Mouse (Mus musculus) spleen, postnatal 14 days (tissue): ENCODE results near the gene Thoc3.
"Not testable (repeated sequence)": the region's sequence is repeated elsewhere in the genome, so short reads cannot be mapped to it uniquely, and the experiment has no call there.

Experiments used
- DNase-seq, 2 experiments: peaks; one replicate each; pipeline ENCODE4 v3.0.0; 2021 to 2022; ENCODE audit warnings: low spot score in 2 of 2

Thoc3 gene

DNA sequence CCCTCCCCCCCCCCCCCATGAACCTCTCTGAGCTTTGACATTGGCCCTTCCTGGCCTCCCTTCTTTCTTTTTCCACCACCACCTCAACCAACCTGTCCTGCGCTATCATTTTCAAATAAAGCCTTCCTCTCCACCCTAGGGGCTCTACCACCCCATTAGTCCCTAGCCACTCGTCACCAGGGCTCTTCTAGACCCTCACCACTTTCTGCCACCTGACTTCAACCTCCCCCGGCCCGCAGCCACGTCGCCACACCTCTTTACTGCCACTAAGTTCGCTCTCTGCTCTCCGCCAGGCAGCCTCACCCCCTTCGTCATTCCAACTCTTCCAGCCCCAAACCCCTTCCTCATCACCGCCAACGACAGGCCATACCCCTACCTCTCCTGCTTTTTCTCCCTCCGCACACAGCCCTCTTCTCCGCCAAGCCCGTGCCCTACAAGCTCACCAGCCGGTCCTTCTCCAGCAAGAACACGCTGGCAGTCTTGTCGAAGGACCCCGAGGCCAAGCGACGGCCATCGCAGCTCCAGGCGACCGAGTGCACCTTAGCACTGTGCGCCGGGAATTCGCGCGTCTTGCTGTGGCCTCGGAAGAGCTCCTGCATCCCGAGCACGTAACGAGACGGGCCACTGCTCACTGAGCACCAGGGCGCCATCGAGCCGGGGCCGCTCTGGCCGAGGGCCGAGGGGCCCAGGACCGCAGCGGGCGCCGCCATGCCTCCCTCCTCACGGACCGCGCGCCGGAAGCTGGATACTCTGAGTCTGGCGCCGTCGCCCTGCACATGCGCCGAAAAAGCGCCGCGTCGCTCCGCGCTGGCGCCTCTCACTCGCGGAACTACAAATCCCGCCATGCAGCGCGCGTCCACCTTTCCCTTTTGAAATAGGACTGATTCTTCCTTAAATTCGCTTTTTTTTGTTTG lies at the start of gene Thoc3:
Thoc3 (minus strand) TSS at position 752 of the 914 bp plus-strand sequence.
- peak; percentile 76 to 83 for DNase-seq

DNA sequence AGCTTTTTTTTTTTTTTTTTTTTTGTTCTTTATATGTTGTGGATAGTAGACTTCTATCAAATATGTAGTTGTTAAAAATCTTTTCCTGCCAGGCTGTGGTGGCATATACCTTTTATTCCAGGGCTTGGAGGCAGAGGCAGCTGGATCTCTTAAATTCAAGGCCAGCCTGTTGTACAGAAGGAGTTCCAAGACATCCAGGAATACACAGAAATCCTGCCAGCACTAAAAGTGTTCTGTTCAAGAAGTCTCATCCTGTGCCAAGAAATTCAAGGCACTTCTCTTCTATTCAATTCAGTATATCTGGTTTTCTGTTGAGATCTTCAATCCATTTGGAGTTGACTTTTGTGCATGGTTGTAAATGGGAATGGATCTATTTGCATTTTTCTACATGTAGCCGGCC lies 37.3 kb upstream of the Thoc3 start:
- DNase-seq = no peak

DNA sequence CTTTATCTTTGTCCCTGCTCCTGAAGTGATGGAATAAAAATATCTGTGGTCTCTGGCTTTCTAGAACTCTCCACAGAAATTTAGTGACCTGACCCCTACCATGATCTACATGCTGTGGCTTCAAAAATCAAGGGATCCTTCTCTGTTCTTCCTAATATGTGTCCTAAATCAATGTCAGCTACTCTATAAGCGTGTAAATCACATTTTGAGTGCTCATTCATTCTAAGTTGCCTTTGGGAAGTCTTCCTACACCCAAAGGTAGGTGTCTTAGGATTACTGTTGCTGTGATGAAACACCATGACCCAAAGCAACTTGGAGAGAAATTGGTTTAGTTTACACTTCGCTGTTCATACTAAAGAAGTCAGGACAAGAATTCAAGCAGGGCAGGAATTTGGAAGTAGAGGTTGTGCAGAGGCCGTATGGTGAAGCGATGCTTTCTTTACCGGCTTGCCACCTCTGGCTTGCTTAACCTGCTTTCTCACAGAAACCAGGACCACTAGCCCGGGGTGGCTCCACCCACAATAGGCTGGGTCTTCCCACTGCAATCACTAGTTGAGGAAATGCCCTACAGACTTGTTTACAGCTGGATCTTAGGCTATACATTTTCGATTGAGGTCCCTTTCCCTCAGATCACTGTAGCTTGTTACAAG lies 36.1 kb upstream of the Thoc3 start:
- DNase-seq = no peak

DNA sequence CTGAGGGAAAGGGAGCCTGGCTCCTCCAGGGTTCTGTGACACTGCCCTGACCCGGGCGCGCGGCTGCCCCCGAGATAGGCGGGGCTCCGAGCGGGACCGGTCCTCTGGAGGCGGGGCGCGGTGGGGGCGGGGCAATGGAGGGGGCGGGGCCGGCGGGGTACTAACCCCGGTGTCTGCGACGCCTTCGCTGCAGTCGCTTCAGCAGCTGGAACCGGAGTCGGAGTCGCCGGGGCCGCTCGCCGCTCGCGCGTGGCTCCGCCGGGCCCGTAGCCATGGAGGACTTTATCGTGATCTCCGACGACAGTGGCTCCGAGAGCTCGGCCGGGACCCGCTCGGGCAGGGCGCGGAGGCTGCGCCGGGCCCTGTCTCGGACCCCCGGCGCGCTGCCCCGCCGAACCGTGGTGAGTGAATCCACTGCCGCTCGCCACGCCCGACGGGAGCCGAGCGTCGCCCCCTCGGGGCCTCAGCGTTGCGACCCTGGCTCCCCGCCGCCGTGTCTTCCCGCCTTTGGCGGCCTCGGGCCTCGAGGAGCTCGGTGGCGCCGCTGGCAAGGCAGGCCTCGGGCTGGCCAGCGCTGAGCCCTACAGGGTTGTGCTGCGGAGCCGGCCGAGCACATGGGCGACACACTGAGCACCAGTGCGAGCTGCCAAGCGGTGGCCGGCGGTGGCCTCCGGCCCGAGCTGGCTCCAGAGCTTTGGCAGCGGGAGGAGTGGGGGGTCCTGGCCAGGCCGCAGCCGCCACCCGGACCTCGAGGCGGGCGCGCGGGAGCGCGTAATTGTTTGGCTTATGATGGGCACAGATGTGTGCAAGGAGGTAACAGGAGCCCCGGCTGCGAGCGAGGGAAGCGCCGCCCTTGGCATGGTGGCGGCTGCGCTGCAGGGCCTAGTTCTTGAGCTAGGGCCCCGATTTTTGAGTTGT lies 35.2 kb upstream of the Thoc3 start, which contains the start of gene Simc1:
Simc1 (plus strand) TSS at position 176 of the 918 bp plus-strand sequence.
- DNase-seq = peak; percentile 49 to 65

DNA sequence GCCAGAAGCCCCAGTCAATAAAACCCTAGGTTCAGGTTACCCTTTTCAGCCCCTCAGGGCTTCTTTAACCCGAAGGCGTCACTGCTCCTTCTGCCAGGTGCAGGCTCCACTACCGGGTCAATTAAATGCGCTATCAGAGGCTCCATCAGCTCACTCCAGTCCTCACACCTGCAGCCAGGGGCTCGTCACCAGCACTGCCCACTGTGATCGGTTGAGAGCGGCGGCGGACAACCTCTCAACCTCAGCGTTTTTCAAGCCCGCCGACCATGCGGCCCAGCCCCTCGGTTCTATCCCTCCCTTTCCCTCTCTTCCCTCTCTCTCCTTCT lies 34.6 kb upstream of the Thoc3 start:
- no peak for DNase-seq

DNA sequence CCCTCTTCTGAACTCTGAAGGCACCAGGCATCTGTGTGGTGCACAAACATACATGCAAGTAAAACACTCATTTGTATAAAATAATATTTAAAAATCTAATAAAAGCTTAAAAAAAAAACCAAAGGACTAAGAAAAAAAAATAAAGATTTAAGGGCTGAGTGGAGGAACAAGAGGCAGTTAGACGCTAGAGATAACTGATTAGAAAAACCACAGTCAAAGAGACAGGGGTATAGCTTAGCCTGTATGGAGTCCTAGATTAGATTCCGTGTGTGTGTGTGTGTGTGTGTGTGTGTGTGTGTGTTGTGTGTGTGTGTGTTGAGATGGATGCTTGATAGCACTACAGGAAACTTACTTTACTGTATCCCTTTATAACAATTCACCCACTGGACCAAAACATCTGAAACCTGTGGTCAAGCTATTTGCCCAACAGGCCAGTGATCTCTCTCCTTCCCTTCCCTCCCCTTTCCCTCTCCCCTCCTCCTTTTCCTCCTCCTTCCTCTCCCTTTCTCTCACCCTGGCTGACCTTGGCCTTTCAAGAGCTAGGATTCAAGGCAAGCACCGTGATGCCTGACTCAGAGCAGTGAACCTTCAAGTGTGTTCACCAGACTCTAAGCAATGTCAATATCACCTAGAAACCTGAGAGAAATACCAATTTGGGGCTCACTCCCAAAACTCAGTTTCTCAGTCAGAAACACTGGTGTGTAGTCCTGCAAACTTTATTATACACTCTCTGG lies 33.5 kb upstream of the Thoc3 start:
- DNase-seq = no peak

DNA sequence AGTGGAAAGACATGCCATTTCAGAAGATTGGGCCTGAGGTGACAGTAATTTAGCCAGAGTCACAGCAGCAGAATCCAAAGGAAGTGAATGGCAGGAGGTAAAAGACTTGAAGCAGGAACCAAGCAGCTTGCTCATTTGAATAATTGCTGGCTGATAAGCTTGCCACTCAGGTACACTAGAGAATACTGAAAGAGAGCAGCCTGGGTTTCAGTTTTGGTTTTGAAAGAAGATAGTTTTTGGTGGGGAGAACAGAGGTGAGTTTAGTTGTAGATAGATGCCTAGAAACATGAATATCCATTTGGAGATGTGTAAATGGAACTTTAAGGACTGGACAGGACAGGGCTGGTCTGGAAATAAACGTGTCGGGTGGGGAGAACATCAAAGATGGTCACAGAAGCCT lies 32.7 kb upstream of the Thoc3 start:
- DNase-seq = no peak

DNA sequence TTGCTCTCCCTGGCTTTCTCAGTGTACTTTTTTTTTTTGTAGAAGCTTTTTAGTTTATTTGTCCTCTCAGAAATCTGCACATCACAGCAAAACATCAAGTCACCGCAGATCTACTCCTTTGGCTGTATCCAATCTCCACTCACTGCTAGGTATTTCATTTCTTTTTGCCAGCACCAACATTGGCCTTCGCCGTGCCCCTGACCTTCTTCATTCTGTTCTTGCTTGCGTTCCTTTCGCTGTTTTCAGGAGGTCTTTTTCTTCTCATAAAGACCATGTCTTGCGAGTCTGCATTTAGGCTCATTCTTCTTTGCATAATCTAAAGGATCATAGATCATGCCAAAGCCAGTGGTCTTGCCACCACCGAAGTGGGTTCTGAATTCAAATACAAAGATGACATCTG lies 30.9 kb upstream of the Thoc3 start:
- DNase-seq = not testable (repeated sequence)

DNA sequence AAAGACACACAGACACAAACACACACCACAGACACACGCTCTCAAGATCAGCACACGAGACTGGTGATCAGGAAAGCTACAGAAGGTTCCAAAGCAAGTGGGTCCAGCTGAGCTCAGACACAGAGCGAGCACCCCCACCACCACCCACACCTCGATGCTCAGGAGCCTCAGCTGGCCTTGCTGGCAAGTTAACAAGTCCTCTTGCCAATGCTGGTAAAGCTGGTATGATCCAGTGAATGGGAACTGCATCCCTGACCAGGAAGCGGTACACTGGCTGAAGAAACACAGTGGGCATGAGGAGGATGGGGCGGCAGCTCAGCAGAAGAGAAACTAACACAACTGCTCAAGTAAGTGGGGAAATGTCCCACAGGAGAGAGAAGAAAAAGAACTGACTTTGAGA lies 22.7 kb upstream of the Thoc3 start:
- no peak for DNase-seq

DNA sequence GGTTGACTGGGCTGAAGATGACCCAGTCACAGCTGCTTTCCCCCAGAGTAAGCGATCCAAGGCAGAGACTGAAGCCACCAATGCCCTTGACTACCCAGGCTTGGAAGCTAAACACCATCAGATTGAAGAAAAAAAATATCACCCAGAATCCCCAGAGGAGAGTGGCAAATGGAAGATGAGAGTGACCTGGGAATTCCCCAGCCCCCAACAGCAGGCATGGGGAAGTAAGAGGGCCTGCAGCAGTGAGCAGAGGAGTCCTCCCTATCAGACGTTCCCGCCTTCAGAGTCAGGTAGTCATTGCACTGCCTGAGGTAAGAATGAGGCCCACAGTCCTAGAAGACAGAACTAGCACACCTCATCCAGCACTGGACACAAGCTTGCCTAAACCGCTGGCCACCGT lies 21.8 kb upstream of the Thoc3 start:
- no peak for DNase-seq

DNA sequence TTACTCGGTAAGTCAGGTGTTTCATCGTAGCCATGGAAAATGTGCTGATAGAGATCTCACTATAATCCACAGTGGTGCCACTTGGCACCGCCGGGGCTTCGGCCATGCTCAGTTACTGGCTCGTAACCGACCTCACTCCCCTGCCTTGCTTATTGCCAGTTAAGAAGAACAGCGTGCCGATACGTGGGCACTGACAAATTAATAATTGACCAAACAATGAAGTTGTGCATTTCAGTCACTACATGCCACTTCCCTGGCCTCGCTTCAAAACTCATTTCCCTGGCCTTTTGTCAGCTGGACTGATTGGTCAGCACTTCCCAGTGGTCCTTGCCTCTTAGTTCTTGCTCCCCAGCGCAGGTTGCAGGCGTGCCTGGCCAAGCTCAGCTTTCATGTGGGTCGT lies 12.8 kb upstream of the Thoc3 start:
- no peak for DNase-seq

DNA sequence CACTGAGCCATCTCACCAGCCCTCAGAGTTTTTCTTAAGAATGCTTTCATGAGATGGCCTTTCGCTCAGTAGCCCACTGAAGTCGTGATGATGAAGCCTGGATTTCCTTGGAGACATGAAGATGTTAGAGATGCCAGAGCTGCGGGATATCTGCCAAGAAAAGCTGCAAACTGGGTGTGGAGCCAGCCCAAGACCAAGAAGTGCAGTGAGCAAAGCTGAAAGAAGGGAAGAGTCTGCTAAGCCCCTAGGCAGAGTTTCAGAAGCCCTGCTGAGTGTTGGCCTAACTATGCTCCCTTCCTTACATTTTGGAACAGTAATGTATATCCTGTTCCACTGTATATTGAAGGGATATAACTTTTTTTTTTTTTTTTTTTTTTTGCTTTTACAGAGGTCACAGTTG lies 10.6 kb upstream of the Thoc3 start:
- DNase-seq = no peak

DNA sequence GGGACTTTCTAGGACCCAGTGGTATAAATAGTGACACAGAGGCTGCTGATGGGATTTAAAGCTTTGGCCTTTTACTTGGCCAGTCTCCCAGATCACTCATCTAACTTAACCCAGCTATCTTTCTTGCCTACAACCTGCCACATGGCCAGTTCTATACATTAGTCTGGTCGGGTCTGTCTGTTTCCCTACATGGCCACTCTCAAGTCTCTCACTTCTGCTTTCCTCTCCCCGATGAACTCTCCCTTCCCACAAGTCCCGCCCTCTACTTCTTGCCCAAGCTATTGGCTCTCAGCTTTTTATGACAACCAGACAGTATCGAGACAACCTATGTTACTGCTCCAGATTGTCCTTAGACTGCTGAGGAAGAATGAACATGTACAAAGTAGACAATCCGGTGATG lies 7.1 kb upstream of the Thoc3 start:
- DNase-seq = peak in 1 of 2 experiments; percentile 22

DNA sequence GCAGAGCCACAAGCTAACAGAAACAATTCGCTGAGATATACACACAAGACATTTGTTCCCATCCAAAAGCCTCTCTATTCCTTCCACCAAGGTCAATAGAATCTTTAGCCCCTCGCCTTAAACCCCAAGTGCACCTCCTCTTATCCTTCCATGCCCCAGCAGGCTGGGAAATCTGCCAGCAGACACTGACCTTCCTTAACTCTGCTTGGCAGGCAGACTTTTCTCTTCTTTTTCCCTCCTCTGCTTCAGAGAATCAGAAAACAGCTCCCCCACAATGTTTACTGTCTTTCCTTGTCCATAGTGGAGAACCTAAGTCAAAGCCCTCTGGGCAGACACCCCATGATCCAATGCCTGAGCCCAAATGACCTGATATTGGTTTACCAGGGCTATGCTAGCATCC lies 6.3 kb upstream of the Thoc3 start:
- no peak for DNase-seq

DNA sequence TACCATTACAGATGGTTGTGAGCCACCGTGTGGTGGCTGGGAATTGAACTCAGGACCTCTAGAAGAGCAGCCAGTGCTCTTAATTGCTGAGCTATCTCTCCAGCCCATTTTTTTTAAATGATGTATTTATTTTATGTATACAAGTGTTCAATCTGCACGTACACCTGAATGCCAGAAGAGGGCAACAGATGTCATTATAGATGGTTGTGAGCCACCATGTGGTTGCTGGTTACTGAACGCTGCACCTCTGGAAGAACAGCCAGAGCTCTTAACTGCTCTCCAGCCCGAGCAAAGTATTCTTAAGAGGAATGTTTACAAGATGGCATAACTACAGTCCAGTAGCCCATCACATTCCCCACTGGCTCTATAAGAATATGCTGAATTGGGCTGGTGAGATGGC lies 3.3 kb upstream of the Thoc3 start:
- no peak for DNase-seq

DNA sequence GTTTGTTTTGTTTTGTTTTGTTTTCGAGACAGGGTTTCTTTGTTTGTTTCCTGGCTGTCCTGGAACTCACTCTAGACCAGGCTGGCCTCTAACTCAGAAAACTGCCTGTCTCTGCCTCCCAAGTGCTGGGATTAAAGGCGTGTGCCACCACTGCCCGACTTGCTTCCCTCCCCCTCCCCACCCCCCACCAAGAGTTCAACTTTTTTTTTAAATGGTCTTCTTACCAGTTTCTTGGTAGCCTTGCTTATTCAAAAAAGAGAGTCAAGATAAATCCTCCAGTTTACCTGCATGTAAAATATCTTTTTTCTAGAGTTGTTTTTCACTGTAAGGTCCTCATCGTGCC lies 334 bp upstream of the Thoc3 start:
- no peak for DNase-seq

DNA sequence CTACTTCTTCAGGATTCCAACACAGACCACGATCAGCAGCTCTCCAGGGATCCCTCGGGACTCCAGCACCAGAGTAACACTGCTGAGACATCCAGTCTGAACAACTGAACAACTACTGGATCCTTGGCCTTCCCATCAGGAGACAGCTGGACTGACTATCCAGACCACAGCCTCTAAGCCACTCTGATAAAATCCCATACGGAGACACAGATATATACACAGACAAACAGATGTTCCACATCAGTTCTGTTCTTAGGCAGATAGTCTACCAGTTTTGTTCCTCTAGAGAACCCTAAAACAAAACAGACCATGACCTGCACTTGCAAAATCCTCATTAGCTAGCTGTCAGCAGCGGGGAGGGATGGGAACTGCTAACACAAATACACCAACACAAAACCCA lies 9.4 kb downstream of the Thoc3 start:
- no peak for DNase-seq

DNA sequence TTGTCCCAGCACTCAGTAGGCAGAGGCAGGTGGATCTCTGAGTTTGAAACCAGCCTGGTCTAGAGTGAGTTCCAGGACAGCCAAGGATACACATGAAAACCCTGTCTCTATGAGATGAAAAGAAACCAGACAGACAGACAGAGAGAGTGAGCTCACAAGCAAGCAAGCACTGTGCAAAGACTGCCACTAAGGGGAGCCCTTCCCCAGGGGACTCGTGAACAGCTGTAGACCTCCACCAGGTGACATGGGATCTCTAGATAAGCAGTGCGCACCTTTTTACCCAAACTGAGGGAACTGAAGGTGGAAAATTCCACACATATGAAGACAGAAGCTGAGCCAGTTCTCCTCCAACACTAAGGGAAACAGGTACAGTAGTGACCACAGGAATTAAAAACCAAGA lies 11.6 kb downstream of the Thoc3 start:
- peak in 1 of 2 experiments; percentile 36 for DNase-seq

DNA sequence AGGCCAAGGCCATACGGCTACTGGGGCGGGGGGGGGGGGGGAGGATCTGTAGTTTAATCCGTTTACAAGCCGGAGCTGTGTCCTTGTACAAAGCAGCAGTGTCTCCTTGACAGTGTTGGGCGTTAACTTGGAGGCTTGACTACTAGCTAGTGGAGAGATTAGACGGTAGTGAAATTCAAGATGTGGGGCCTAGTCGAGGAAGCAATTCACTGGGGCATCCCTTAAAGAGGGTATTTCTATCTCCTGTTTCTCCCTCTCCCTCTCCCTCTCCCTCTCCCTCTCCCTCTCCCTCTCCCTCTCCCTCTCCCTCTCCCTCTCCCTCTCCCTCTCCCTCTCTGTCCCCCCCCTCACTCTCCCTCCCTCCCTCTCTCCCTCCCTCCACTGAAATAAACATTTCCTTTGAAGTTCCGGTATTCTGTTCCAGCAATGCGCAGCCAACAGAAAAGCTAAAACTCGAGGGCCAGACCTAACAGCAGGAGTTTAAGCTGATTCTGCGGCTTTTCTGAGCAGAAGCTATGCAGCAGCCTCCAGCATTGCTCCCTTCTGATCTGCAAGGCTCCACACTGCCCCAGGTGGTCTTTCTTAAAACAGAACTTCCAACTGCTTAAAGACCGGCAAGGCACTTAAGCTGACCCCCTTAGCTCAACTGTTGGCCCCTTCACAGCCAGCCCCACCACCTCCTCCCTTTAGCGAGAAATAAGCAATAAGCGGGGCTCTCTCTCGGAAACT lies 21.0 kb downstream of the Thoc3 start:
- DNase-seq = peak in 1 of 2 experiments; percentile 22

DNA sequence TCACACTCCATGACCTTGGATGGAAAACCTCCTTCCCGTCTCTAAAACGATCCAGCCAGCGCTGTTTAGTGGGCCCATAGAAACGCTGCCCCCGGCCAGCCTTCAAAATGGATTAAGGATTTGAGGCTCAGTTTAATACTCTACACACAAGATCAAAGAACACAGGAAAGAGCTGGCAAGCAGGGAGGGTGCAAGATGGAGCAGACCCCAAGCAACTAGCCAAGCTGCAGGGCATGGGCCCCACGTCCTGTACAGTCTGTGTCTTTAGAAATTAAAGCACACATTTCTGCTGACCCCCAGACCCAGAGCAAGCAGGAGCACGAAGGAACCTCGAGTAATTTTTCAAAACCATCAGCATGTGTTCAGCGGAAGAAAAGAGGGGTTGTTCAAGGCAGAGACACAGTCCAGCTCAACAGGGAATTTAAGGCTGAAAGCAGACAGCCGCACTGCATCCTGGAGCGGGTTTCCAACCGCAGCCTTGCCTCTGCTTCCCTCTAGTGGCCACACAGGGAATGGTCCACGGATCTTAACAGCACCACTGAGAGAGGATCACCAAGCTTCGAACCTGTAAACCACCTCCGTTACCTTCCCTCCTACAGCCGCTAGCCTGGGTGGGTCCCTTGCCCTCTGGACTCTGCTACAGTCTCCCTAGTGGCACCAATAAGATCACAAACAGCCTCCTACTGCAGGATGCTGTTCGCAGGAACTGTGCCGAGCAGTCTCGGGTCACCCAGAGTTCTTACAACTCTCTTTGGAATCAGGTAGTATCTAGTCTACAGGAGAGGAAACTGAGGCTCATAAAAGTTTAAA lies 21.8 kb downstream of the Thoc3 start:
- DNase-seq = peak; percentile 59 to 79
